ENCODE assay signal across 31 mouse cellular contexts in genomic region chr3:88609066-88609465, GRCm38 (mm10). TPM values are rescaled to one million over a fixed set of nuclear protein-coding genes. Genes with fewer than 3 reads are reported as not detected.
DNase-seq lines count a peak whose midpoint lies in the region; TF ChIP-seq lines count a peak whose summit lies in the region.
"Had no signal": no experiment of that assay in that cellular context is flagged by ENCODE, and none has a peak within 500 bp of the region (broad histone marks: within the 10 kb centered on the region; RNA-seq: fewer than 3 reads in every experiment).

No protein-coding gene starts in this region.

- H3K36me3 ChIP-seq in kidney, adult 2 months (ENCODE audit: control insufficient read depth, insufficient read depth, low read length) = no peaks in the 10 kb centered on the region
- H3K36me3 ChIP-seq in spleen, adult 2 months (ENCODE audit: control insufficient read depth, insufficient read depth, low read length) = no peaks in the 10 kb centered on the region
- peaks cover 10% of the 10 kb centered on the region; the same call in 1 of the 2 replicates for H3K36me3 ChIP-seq in macrophage (ENCODE audit: inconsistent target)
- H3K36me3 ChIP-seq: G1E; hindbrain, embryonic 10.5 days; intestine, embryonic 15.5 days; limb, embryonic 10.5 days; midbrain, embryonic 13.5 days; neural tube, embryonic 12.5 days had no signal

- intact Hi-C loops in gastrocnemius, adult 2 months (cut with DNase I) = no loop called here
- intact Hi-C loops in gastrocnemius, postnatal 36 days (cut with DNase I) = no loop called here

- no peak overlapping the region for H3K4me3 ChIP-seq in gastrocnemius, adult 2 months
- H3K4me3 ChIP-seq in kidney, adult 2 months (ENCODE audit: insufficient read depth, low read depth, low read length) = no peak overlapping the region
- H3K4me3 ChIP-seq in spleen, adult 2 months (ENCODE audit: extremely low read depth, insufficient read depth, insufficient read length) = peak overlapping the region; percentile 16; the same call in 1 of the 2 replicates
- H3K4me3 ChIP-seq in macrophage (ENCODE audit: inconsistent target) = no peak overlapping the region
- H3K4me3 ChIP-seq: hindbrain, embryonic 10.5 days; intestine, embryonic 15.5 days; left cerebral cortex, adult 2 months; limb, embryonic 10.5 days; midbrain, embryonic 13.5 days; neural tube, embryonic 12.5 days had no signal

- no peak for DNase-seq in gastrocnemius, adult 2 months
- DNase-seq in gastrocnemius, postnatal 36 days = no peak
- peak; percentile 58 for DNase-seq in kidney, adult 2 months
- no peak for DNase-seq in kidney, postnatal 10 days
- no peak for DNase-seq in spleen, adult 2 months (ENCODE audit: low read depth in 1 of 2, low spot score in 2 of 2)
- DNase-seq in spleen, postnatal 10 days (ENCODE audit: low spot score in 2 of 2) = no peak
- DNase-seq in left cerebral cortex, adult 9 months (ENCODE audit: low spot score in 2 of 2) = no peak
- DNase-seq: adrenal gland, adult 8-10 months; cerebellum, adult 8-10 months; layer of hippocampus, adult 9-11 months; liver, postnatal 0 days; right cerebral cortex, postnatal 14 days; thymus, postnatal 25 days had no signal

- TF ChIP-seq POLR2A in kidney, adult 2 months (IDR thresholded peaks at IDR 0.05; ENCODE audit: low read depth, low read length) = no peak
- no peak for TF ChIP-seq POLR2A in spleen, adult 2 months (IDR thresholded peaks at IDR 0.05; ENCODE audit: low read depth, low read length)

- 0 out of 2 replicates have a peak overlapping the region, but pooled peaks have one; percentile 24 for H3K27ac ChIP-seq in gastrocnemius, adult 2 months
- H3K27ac ChIP-seq in kidney, adult 2 months (ENCODE audit: insufficient read depth, low read depth, low read length) = no peak overlapping the region
- no peak overlapping the region for H3K27ac ChIP-seq in spleen, adult 2 months (ENCODE audit: insufficient read depth, low read length)
- H3K27ac ChIP-seq in macrophage = peak overlapping the region; percentile 2; the same call in 1 of the 2 replicates
- H3K27ac ChIP-seq: hindbrain, embryonic 10.5 days; intestine, embryonic 15.5 days; kidney, postnatal 0 days; left cerebral cortex, adult 2 months; limb, embryonic 10.5 days; midbrain, embryonic 13.5 days; neural tube, embryonic 12.5 days had no signal

- TF ChIP-seq CTCF in gastrocnemius, adult 2 months (IDR thresholded peaks at IDR 0.05) = no peak
- TF ChIP-seq CTCF in kidney, adult 2 months (conservative IDR thresholded peaks at IDR 0.05; ENCODE audit: insufficient read depth, insufficient read length, low read depth, low read length) = no peak
- no peak for TF ChIP-seq CTCF in spleen, adult 2 months (IDR thresholded peaks at IDR 0.05; ENCODE audit: extremely low read depth, insufficient read depth, insufficient read length, insufficient replicate concordance)

- H3K27me3 ChIP-seq in kidney, adult 2 months (replicated peaks; ENCODE audit: control insufficient read depth, insufficient read depth, low read length) = no peaks in the 10 kb centered on the region
- no peaks in the 10 kb centered on the region for H3K27me3 ChIP-seq in spleen, adult 2 months (ENCODE audit: control insufficient read depth, insufficient read depth, low read length)
- H3K27me3 ChIP-seq: CH12.LX; intestine, embryonic 15.5 days; midbrain, embryonic 13.5 days; neural tube, embryonic 12.5 days had no signal

- WGBS in kidney, adult 2 months = 41% methylated on average over 4 of the region's 4 CpGs
- WGBS in spleen, adult 2 months = 79% methylated on average over 4 of the region's 4 CpGs
- 94% methylated on average over 3 of the region's 4 CpGs for WGBS in macrophage (ENCODE audit: missing documents)

- H3K4me1 ChIP-seq in kidney, adult 2 months (ENCODE audit: control insufficient read depth, insufficient read depth, low read length) = peaks cover 3% of the 10 kb centered on the region; the same call in 1 of the 2 replicates
- H3K4me1 ChIP-seq in spleen, adult 2 months (ENCODE audit: control insufficient read depth, insufficient read depth, insufficient read length) = peaks cover 2% of the 10 kb centered on the region; the same call in 1 of the 2 replicates

- H3K79me2 ChIP-seq in macrophage (ENCODE audit: inconsistent target) = peaks cover 18% of the 10 kb centered on the region; the same call in 1 of the 2 replicates

RNA-seq across cellular contexts. Expression of gene Arhgef2, which starts 3.3 kb away (rescaled TPM):
- 10 to 100 TPM; 22.4 to 24.7 TPM for total RNA-seq in gastrocnemius, adult 2 months (2021)
- total RNA-seq in gastrocnemius, postnatal 36 days (2021) = 10 to 100 TPM; 18.5 to 29.3 TPM
- 74.5 and 80.7 TPM in 2 replicates for polyA plus RNA-seq in kidney, adult 2 months (2012; rRNA removed)
- 120 and 146 TPM in 2 replicates for polyA plus RNA-seq in spleen, adult 2 months (2012; rRNA removed)
- 100 to 1,000 TPM; 401 to 771 (median 585) TPM for total RNA-seq in macrophage (2018; cell fraction: chromatin; rRNA removed)
- 100 to 1,000 TPM; 114 to 210 (median 154) TPM for total RNA-seq in macrophage (2018; cell fraction: cytosol; rRNA removed)
- 100 to 1,000 TPM; 216 to 483 (median 324) TPM for total RNA-seq in macrophage (2018; cell fraction: nucleus; rRNA removed)
- polyA plus RNA-seq in macrophage (2018) = 83.0 to 111 TPM (median 86.2 TPM) in 3 replicates

RNA-seq across cellular contexts. Expression of gene Ssr2, which starts 33.4 kb away (rescaled TPM):
- total RNA-seq in gastrocnemius, adult 2 months (2021) = 10 to 100 TPM; 41.1 to 54.8 TPM
- total RNA-seq in gastrocnemius, postnatal 36 days (2021) = 10 to 100 TPM; 46.3 to 51.4 TPM
- 180 and 193 TPM in 2 replicates for polyA plus RNA-seq in kidney, adult 2 months (2012; rRNA removed)
- 77.2 and 88.7 TPM in 2 replicates for polyA plus RNA-seq in spleen, adult 2 months (2012; rRNA removed)
- total RNA-seq in macrophage (2018; cell fraction: chromatin; rRNA removed) = 10 to 100 TPM in 24 of 26 experiments, 1 to 10 TPM in 2; 6.9 to 42.1 (median 15.7) TPM
- total RNA-seq in macrophage (2018; cell fraction: cytosol; rRNA removed) = 100 to 1,000 TPM in 20 of 26 experiments, 10 to 100 TPM in 6; 79.8 to 136 (median 115) TPM
- 100 to 1,000 TPM in 1 of 26 experiments, 10 to 100 TPM in 25; 23.5 to 102 (median 68.8) TPM for total RNA-seq in macrophage (2018; cell fraction: nucleus; rRNA removed)
- 108 to 122 TPM (median 113 TPM) in 3 replicates for polyA plus RNA-seq in macrophage (2018)

RNA-seq across cellular contexts. Expression of gene Rxfp4, which starts 43.9 kb away (rescaled TPM):
- not detected for total RNA-seq in gastrocnemius, adult 2 months (2021)
- total RNA-seq in gastrocnemius, postnatal 36 days (2021) = not detected
- 0.06 TPM in 1 of 2 replicates, not detected in the other for polyA plus RNA-seq in kidney, adult 2 months (2012; rRNA removed)
- polyA plus RNA-seq in spleen, adult 2 months (2012; rRNA removed) = not detected in 2 replicates
- not detected for total RNA-seq in macrophage (2018; cell fraction: chromatin; rRNA removed)
- not detected for total RNA-seq in macrophage (2018; cell fraction: cytosol; rRNA removed)
- total RNA-seq in macrophage (2018; cell fraction: nucleus; rRNA removed) = not detected
- not detected in 3 replicates for polyA plus RNA-seq in macrophage (2018)
- total RNA-seq: adrenal gland, adult 8-10 months; CH12.LX; G1E; gastrocnemius, adult 8-10 months; granulocyte monocyte progenitor cell, adult 5-6 weeks; left cerebral cortex, adult 2 months; liver, adult 2 months; monocyte, adult 5-6 weeks had no signal
- polyA plus RNA-seq: forebrain, embryonic 14.5 days; frontal cortex, adult 2 months; G1E; heart, postnatal 0 days; hindbrain, embryonic 10.5 days; hindbrain, embryonic 16.5 days; intestine, embryonic 15.5 days; kidney, postnatal 0 days; limb, embryonic 10.5 days; liver, adult 2 months; liver, postnatal 0 days; midbrain, embryonic 13.5 days; neural tube, embryonic 12.5 days had no signal

RNA-seq across cellular contexts. Expression of gene Ubqln4, which starts 55.5 kb away (rescaled TPM):
- 10 to 100 TPM; 78.2 to 90.2 TPM for total RNA-seq in gastrocnemius, adult 2 months (2021)
- 10 to 100 TPM; 73.6 to 77.4 TPM for total RNA-seq in gastrocnemius, postnatal 36 days (2021)
- 59.9 and 63.5 TPM in 2 replicates for polyA plus RNA-seq in kidney, adult 2 months (2012; rRNA removed)
- 32.5 and 33.7 TPM in 2 replicates for polyA plus RNA-seq in spleen, adult 2 months (2012; rRNA removed)
- 10 to 100 TPM; 13.2 to 83.4 (median 37.9) TPM for total RNA-seq in macrophage (2018; cell fraction: chromatin; rRNA removed)
- total RNA-seq in macrophage (2018; cell fraction: cytosol; rRNA removed) = 10 to 100 TPM; 19.8 to 27.6 (median 24.4) TPM
- 10 to 100 TPM; 15.2 to 81.8 (median 29.2) TPM for total RNA-seq in macrophage (2018; cell fraction: nucleus; rRNA removed)
- 26.3 to 31.7 TPM (median 26.5 TPM) in 3 replicates for polyA plus RNA-seq in macrophage (2018)

RNA-seq across cellular contexts. Expression of gene Lamtor2, which starts 56.2 kb away (rescaled TPM):
- total RNA-seq in gastrocnemius, adult 2 months (2021) = 100 to 1,000 TPM in 1 of 2 experiments, 10 to 100 TPM in 1; 70.9 to 104 TPM
- 10 to 100 TPM; 70.6 to 76.1 TPM for total RNA-seq in gastrocnemius, postnatal 36 days (2021)
- 247 and 277 TPM in 2 replicates for polyA plus RNA-seq in kidney, adult 2 months (2012; rRNA removed)
- polyA plus RNA-seq in spleen, adult 2 months (2012; rRNA removed) = 104 and 141 TPM in 2 replicates
- 10 to 100 TPM in 7 of 26 experiments, 1 to 10 TPM in 16, not detected in 3; 1.9 to 25.1 (median 4.5) TPM for total RNA-seq in macrophage (2018; cell fraction: chromatin; rRNA removed)
- 100 to 1,000 TPM in 22 of 26 experiments, 10 to 100 TPM in 4; 84.4 to 168 (median 109) TPM for total RNA-seq in macrophage (2018; cell fraction: cytosol; rRNA removed)
- 10 to 100 TPM in 24 of 26 experiments, 1 to 10 TPM in 2; 7.2 to 35.9 (median 19.1) TPM for total RNA-seq in macrophage (2018; cell fraction: nucleus; rRNA removed)
- 164 to 206 TPM (median 186 TPM) in 3 replicates for polyA plus RNA-seq in macrophage (2018)

Comparison
In these comparisons a context has a peak if more than half of its experiments do, and no peak if none do; other contexts are left out.
1. H3K27ac ChIP-seq: peak in gastrocnemius, adult 2 months (single experiment) and macrophage (single experiment); none in kidney, adult 2 months (single experiment) and spleen, adult 2 months (single experiment).